7 mouse cellular contexts compared by ENCODE assay signal in the genomic region with DNA sequence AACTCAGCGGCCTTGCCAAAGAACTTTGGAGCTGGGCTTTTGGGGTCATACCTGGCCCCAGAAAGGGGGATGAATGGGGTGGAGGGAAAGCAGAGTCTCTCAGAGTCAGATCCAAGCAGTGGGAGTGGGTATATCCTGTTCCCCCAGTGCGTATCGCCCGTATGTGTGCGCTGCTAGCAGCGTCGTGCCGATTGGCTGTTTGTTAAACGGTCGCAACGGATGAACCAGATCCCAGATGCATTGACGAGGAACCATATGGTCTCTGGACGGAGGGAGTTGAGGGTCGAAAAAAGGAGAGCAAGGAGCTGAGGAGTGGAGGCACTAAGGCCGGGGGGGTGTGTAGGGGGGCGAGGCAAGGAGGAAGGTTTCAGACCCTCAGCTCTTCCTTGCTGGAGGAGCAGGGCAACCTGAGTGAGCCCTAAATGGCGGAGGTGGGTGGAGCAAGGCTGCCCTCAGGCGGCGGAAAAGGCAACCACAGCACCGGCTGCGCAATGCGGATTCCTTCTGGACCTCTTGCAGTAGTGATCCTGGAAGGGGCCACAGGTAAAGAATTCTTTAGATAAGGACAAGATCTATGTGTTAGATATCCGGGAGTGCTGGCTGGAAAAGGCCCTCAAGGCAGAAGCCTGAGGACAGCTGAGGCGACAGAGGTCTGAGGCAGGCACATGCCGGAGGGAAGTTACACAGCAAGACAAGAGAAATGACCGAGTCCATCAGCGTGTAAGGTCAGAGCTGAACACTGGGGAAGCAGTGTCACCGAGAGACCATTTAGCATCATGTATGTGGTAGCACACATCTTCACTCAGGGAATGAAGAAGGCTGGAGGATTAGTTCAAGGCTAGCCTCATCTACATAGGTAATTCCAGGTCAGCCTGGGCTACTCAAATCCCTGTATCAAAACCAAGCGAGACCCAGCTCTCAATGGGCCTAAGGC. TPM values are rescaled to one million over a fixed set of nuclear protein-coding genes. Genes with fewer than 3 reads are reported as not detected.
A peak's percentile ranks its signal among the peaks of the same experiment; 100 is the strongest.
DNase-seq lines count a peak whose midpoint lies in the region; ATAC-seq lines count a peak whose summit lies in the region.

No protein-coding gene starts in this region.

- peak; percentile 81 for DNase-seq in NIH3T3 (ENCODE audit: low read depth)
- DNase-seq in cerebellum, adult 18-20 months = peak; percentile 86 to 90
- peak; percentile 88 for DNase-seq in hindbrain, embryonic 10.5 days (ENCODE audit: low spot score)
- peak; percentile 81 to 88 for DNase-seq in layer of hippocampus, postnatal 25 days (ENCODE audit: extremely low spot score in 1 of 2, low spot score in 1 of 2)
- DNase-seq in lung, postnatal 14 days = peak; percentile 80
- DNase-seq in right cerebral cortex, adult 18-20 months = peak; percentile 88

- no peaks in the 10 kb centered on the region for H3K36me3 ChIP-seq in forebrain, embryonic 16.5 days (ENCODE audit: control insufficient read depth, insufficient read depth)
- no peaks in the 10 kb centered on the region for H3K36me3 ChIP-seq in hindbrain, embryonic 10.5 days

- no peaks in the 10 kb centered on the region for H3K9me3 ChIP-seq in forebrain, embryonic 16.5 days (ENCODE audit: control insufficient read depth, low read length)
- H3K9me3 ChIP-seq in hindbrain, embryonic 10.5 days = peaks cover 5% of the 10 kb centered on the region; the same call in 1 of the 2 replicates

- peaks cover 55% of the 10 kb centered on the region for H3K4me1 ChIP-seq in forebrain, embryonic 16.5 days (replicated peaks; ENCODE audit: control insufficient read depth, insufficient read depth, low read length)
- peaks cover 53% of the 10 kb centered on the region for H3K4me1 ChIP-seq in hindbrain, embryonic 10.5 days (replicated peaks)

- H3K27me3 ChIP-seq in forebrain, embryonic 16.5 days (replicated peaks; ENCODE audit: control insufficient read depth, insufficient read depth, low read length) = peaks cover 8% of the 10 kb centered on the region; the same call in 1 of the 2 replicates
- peaks cover 61% of the 10 kb centered on the region for H3K27me3 ChIP-seq in hindbrain, embryonic 10.5 days (ENCODE audit: insufficient read depth, poor library complexity, severe bottlenecking)

- peak overlapping the region; percentile 49 for H3K9ac ChIP-seq in forebrain, embryonic 16.5 days (replicated peaks; ENCODE audit: low read depth, low read length)

- 11% methylated on average over 29 of the region's 29 CpGs for WGBS in forebrain, embryonic 16.5 days
- WGBS in hindbrain, embryonic 10.5 days = 11% methylated on average over 29 of the region's 29 CpGs

- ATAC-seq in forebrain, embryonic 16.5 days = peak; percentile 62

- H3K27ac ChIP-seq in forebrain, embryonic 16.5 days (ENCODE audit: low read length) = peak overlapping the region; percentile 61
- H3K27ac ChIP-seq in hindbrain, embryonic 10.5 days = peak overlapping the region; percentile 6; the same call in 1 of the 2 replicates

- H3K4me2 ChIP-seq in forebrain, embryonic 16.5 days (ENCODE audit: low read length) = peak overlapping the region; percentile 60

- peak overlapping the region; percentile 38 for H3K4me3 ChIP-seq in forebrain, embryonic 16.5 days (replicated peaks; ENCODE audit: low read length)
- peak overlapping the region; percentile 49 for H3K4me3 ChIP-seq in hindbrain, embryonic 10.5 days

RNA-seq across cellular contexts. Expression of gene Pnmal2, which starts 5.7 kb away (rescaled TPM):
- polyA plus RNA-seq in forebrain, embryonic 16.5 days (2015; fragmentation: Nextera tagmentation; extraction: Ambion mirVana) = 85.3 and 118 TPM in 2 replicates
- polyA plus RNA-seq in hindbrain, embryonic 10.5 days (2016; fragmentation: Nextera tagmentation; extraction: Ambion mirVana) = 4.0 and 12.2 TPM in 2 replicates
- total RNA-seq in layer of hippocampus, postnatal 25 days (2021) = 100 to 1,000 TPM; 320 to 337 TPM

RNA-seq across cellular contexts. Expression of gene Pnmal1, which starts 9.3 kb away (rescaled TPM):
- 50.1 and 60.9 TPM in 2 replicates for polyA plus RNA-seq in forebrain, embryonic 16.5 days (2015; fragmentation: Nextera tagmentation; extraction: Ambion mirVana)
- 5.8 and 12.7 TPM in 2 replicates for polyA plus RNA-seq in hindbrain, embryonic 10.5 days (2016; fragmentation: Nextera tagmentation; extraction: Ambion mirVana)
- 100 to 1,000 TPM; 104 to 117 TPM for total RNA-seq in layer of hippocampus, postnatal 25 days (2021)

RNA-seq across cellular contexts. Expression of gene Calm3, which starts 26.3 kb away (rescaled TPM):
- polyA plus RNA-seq in forebrain, embryonic 16.5 days (2015; fragmentation: Nextera tagmentation; extraction: Ambion mirVana) = 308 and 333 TPM in 2 replicates
- polyA plus RNA-seq in hindbrain, embryonic 10.5 days (2016; fragmentation: Nextera tagmentation; extraction: Ambion mirVana) = 170 and 245 TPM in 2 replicates
- 1,000 to 10,000 TPM; 2,256 to 2,439 TPM for total RNA-seq in layer of hippocampus, postnatal 25 days (2021)

RNA-seq across cellular contexts. Expression of gene Gm42372, which starts 32.7 kb away (rescaled TPM):
- polyA plus RNA-seq in forebrain, embryonic 16.5 days (2015; fragmentation: Nextera tagmentation; extraction: Ambion mirVana) = 3.7 and 4.1 TPM in 2 replicates
- polyA plus RNA-seq in hindbrain, embryonic 10.5 days (2016; fragmentation: Nextera tagmentation; extraction: Ambion mirVana) = 0.91 and 0.93 TPM in 2 replicates
- total RNA-seq in layer of hippocampus, postnatal 25 days (2021) = 10 to 100 TPM; 52.6 to 53.6 TPM

RNA-seq across cellular contexts. Expression of gene Ccdc8, which starts 42.3 kb away (rescaled TPM):
- 7.3 and 8.9 TPM in 2 replicates for polyA plus RNA-seq in forebrain, embryonic 16.5 days (2015; fragmentation: Nextera tagmentation; extraction: Ambion mirVana)
- 7.3 and 13.5 TPM in 2 replicates for polyA plus RNA-seq in hindbrain, embryonic 10.5 days (2016; fragmentation: Nextera tagmentation; extraction: Ambion mirVana)
- total RNA-seq in layer of hippocampus, postnatal 25 days (2021) = 1 to 10 TPM; 2.2 to 2.5 TPM

Comparison
In these comparisons a context has a peak if more than half of its experiments do, and no peak if none do; other contexts are left out.
1. Peak in every context shown above with its lines: DNase-seq, ATAC-seq, H3K4me3 ChIP-seq and H3K27ac ChIP-seq.